Mouse (Mus musculus) thymus, adult 2 months (tissue): ENCODE data around the gene Ces4a.

Experiments used
- CTCF ChIP-seq: fragments of 200-500 bp; IDR thresholded peaks from 2 replicates; pipeline ENCODE4 v1.5.1; 2012; ENCODE audit warnings: mild to moderate bottlenecking, control low read depth, low read length, moderate library complexity, borderline replicate concordance; ENCODE audit not compliant: control insufficient read depth, poor library complexity, insufficient read depth; ENCODE audit errors: extremely low read depth
- POLR2A ChIP-seq: fragments of 200-500 bp; IDR thresholded peaks from 2 replicates; pipeline ENCODE4 v1.6.1; 2012; ENCODE audit warnings: mild to moderate bottlenecking, low read length, control low read depth, moderate library complexity; ENCODE audit not compliant: control insufficient read depth, poor library complexity, insufficient read depth; ENCODE audit errors: extremely low read depth

- no peak for TF ChIP-seq POLR2A
- TF ChIP-seq CTCF, result no peak
Measured at GRCm38 (mm10) chr8:105192182-105192581, 60.6 kb downstream of the Ces4a start.
